Mouse (Mus musculus) CH12.LX (cell line): ENCODE data around the gene Ccl17.

Experiments used
- CTCF ChIP-seq, 2 experiments: IDR thresholded peaks in 1 of 2; conservative IDR thresholded peaks in 1 of 2; 2 replicates each; pipeline ENCODE4 v1.5.1; 2011 to 2012; ENCODE audit warnings: low read depth in 2 of 2, low read length in 2 of 2, improper control_type of control experiment in 1 of 2, inconsistent platforms in 1 of 2, mild to moderate bottlenecking in 1 of 2, moderate library complexity in 1 of 2
- ELF1 ChIP-seq: IDR thresholded peaks from 2 replicates; pipeline ENCODE4 v1.6.1; 2014; ENCODE audit warnings: low read depth, mild to moderate bottlenecking, inconsistent platforms, low read length, improper control_type of control experiment
- POLR2AphosphoS2 ChIP-seq: IDR thresholded peaks from 2 replicates; pipeline ENCODE4 v1.6.1; 2011; ENCODE audit warnings: low read depth, low read length, improper control_type of control experiment
- SMC3 ChIP-seq: IDR thresholded peaks from 2 replicates; pipeline ENCODE4 v1.6.1; 2011; ENCODE audit warnings: low read depth, low read length, improper control_type of control experiment
- ZC3H11A ChIP-seq: IDR thresholded peaks from 2 replicates; pipeline ENCODE4 v1.6.1; 2012; ENCODE audit warnings: low read depth, mild to moderate bottlenecking, inconsistent platforms, low read length, improper control_type of control experiment
- ZNF384 ChIP-seq: IDR thresholded peaks from 2 replicates; pipeline ENCODE4 v1.6.1; 2012; ENCODE audit warnings: low read depth, low read length, improper control_type of control experiment, inconsistent platforms

- TF ChIP-seq CTCF (conservative IDR thresholded peaks at IDR 0.05 in 1 of 2, IDR thresholded peaks at IDR 0.05 in 1 of 2; ENCODE audit: low read depth in 2 of 2, low read length in 2 of 2) (no peak), ZC3H11A (no peak), ZNF384 (no peak), POLR2AphosphoS2 (no peak), ELF1 (no peak; the same call in 1 of the 2 replicates), SMC3 (no peak)
Measured at GRCm38 (mm10) chr8:94810855-94811254, 602 bp downstream of the Ccl17 start.
